Mouse (Mus musculus) megakaryocyte-erythroid progenitor cell, adult 5-6 weeks (primary cell): ENCODE measurements around the gene Treml1. TPM values are rescaled to one million over a fixed set of nuclear protein-coding genes. Genes with fewer than 3 reads are reported as not detected.
"Not testable (repeated sequence)": the region's sequence is repeated elsewhere in the genome, so short reads cannot be mapped to it uniquely, and the experiment has no call there.

ENCODE experiments used
- ATAC-seq: replicated peaks from 2 replicates; pipeline ENCODE4 v1.8.0; 2016; ENCODE audit warnings: mild to moderate bottlenecking, inconsistent platforms; ENCODE audit not compliant: severe bottlenecking, poor library complexity, low FRiP score, low TSS enrichment
- total RNA-seq, 2 experiments: library from RNA; stranded (forward) in 1 of 2; stranded (reverse) in 1 of 2; fragments of 200-1000, 215-1000 nt in 1 of 2; fragments of >200 nt in 1 of 2; fragmentation: Nextera tagmentation in 1 of 2; gene quantifications; 2 replicates each; pipeline ENCODE4 v1.2.3; 2014 to 2017

Gene Treml1
- total RNA-seq (2014; fragmentation: Nextera tagmentation) (1.0 and 1.7 TPM in 2 replicates), total RNA-seq (2017) (5.2 and 12.9 TPM in 2 replicates)

DNA sequence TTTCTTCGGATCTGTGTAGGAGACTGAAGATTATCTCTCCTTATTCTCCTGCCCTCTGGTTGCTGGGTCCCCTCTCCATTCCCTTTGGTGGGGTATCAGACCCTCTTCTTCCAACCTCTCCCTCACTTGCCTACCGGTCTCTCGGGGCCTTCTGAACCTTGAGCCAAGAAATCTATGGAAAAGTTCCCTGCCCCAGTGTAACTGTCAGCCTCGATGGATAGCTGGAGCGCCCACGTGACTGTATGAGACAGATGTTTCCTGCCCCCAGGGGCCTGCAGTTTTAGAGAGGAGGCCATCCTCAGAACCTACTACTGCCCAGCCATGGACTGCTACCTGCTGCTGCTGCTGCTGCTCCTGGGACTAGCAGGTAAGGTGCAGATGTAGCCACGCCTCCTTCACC lies at the start of gene Treml1:
Gene Treml1, plus strand, starts transcription at position 301 of the 400 bp plus-strand sequence.
- no peak for ATAC-seq

DNA sequence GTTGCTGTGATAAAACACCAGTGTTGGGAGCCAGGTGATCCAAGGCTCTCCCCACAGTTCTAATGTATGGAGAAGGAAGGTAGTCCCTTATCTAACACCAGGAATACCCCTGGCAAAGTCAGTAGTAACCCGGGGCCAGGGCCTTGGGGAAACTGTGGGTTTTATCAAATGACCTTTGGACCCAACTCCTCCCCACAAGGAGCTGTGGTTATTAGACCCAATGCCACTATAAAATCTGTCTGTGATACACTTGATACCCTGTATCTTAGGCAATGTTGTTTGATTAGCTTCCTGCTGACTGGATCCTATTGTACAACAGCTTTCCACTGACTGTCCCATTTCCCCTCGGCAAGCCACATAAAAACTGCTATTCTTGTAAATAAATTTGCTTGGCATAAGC lies 47.6 kb upstream of the Treml1 start:
- ATAC-seq: no peak

DNA sequence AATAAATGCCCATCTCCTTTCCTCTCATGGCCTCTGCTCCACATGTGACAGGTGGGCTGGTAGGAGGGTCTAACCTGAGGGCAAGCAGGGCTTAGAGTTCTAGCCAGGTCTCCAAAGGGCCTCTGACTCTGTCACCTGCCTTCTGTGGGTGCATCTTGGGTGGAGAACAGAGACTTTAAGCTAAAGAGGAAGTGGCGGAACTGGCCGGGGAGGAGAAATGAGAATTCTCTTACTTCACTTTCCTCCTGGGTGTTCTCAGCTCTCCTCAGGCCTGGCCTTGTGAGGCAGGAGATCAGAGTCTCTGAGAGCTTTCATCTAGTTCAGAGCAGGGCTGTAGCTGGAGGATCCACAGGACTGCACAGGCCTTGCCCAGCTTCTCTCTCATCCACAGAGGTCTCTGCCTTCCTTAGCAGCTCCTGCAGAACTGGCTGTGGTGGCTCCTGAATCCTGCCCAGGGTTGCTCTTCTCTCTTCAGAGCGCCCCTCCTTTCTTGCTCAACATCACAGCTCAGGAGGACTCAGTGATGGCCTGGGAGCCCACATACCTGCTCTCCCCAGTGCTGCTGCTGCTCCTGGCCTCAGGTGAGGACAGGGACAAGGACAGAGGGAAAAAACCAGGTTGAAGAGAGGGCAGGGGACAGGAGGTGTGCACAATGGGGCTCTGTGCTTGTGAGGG lies 43.7 kb upstream of the Treml1 start, which contains the start of gene B430306N03Rik:
Gene B430306N03Rik, plus strand, starts transcription at position 237 of the 675 bp plus-strand sequence.
- ATAC-seq: not testable (repeated sequence)

DNA sequence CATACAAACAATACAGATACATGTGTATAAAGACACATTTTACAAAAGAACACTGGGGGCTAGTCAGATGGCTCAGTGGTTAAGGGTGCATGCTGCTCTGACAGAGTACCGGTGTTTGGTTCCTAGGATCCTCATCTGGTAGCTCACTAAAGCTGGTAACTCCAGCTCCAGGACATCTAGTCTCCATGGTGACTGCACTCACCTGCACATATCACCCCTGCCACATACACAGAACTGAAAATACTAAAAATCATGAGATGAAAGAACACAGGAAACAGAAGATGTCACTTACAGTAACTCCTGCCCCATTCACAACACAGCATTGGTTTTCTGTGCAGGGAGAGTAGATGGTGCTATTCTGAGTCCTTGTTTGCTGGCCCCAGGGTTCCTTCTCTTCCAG lies 41.0 kb upstream of the Treml1 start:
- no peak for ATAC-seq

DNA sequence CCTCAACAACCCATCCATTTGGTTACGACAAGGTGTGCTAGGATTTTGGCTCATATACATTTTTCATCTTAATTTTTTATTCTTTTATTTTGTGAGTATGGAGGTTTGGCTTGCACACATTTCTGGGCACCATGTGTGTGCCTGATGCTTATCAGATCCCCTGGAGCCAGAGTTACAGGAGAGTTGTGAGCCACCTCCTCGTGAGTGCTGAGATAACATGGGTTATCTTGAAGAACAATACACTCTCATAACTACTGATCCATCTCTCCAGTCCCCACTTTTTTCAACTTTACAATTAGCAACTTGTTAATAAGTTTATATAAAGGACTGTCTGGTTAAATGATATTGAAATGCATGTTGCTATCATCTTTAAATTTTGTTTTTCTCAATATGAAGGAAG lies 38.4 kb upstream of the Treml1 start:
- 0 out of 2 replicates have a peak, but pooled peaks have one; percentile 39 for ATAC-seq

DNA sequence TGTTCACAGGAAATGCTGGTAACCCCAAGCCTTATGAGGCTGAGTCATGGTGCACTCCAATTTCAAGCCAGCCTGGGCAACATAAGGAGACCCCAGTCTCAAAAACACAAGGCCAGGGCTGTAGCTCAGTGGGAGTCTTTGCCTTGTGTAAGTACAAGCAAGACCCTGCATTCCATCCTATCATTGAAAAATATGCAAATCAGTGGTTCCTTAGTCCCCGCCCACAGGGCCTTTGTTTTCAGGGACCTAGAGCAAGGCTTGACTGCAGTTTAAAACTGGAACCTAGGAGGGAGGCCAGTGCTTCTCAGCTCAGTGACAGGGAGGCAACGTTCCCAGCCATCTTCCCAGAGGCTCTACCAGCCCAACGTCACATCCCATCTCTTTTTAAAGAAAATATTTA lies 36.5 kb upstream of the Treml1 start:
- ATAC-seq: peak; percentile 54

DNA sequence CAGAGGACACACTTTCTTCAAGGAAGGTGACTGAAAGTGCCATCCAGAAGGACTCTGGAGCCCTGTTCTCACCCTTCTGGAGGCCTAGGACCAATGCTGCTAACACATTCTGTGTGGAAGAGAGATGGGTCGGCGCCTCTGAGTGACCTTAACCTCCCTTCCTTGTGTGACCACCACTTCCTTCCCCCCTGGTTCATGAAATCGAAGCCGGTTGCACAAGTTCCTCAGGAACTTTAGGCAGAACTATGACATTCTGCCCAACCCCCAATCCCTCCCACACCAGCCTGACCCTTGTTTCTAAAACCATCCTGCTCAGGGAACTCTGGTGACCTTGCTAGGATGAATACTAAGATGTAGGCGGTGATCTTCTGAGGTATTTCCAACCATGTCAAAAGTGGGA lies 35.5 kb upstream of the Treml1 start:
- no peak for ATAC-seq

DNA sequence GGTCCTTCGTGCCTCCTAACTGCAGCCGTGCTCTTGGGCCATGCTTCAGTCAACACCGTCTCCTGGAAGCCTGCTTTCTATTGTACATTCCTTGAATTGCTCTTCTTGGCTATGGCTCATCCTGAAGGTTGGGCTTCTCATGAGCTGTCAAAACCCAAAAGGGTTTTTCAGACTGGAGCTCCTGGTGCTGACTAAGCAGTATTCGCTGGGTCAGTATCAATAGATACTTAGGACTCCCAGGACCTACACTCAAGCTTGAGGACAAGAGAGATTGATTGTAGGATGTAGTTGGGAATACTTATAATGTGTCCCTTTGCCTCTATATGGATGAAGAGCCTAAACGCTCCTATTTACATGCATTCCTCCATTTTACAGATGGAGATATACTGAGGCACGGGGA lies 34.6 kb upstream of the Treml1 start:
- ATAC-seq: no peak

DNA sequence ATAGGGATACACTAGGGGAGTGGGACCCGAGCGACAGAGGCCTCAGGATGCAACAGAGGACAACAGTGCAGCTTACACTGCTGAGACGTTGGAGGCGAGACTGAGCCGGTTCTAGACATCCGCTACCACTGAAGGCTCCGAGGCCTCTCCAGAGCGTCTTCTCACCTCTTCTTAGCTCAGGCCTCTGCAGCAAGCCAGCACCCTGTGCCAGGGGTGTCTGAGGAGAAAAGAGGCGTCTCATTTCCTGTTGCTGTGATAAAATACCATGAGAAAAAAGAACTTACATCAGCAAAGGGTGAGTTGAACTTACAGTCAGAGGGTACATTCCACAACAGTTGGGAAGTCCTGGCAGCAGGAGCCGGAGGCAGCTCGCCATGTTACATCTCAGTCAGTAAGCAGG lies 34.1 kb upstream of the Treml1 start:
- ATAC-seq: no peak

DNA sequence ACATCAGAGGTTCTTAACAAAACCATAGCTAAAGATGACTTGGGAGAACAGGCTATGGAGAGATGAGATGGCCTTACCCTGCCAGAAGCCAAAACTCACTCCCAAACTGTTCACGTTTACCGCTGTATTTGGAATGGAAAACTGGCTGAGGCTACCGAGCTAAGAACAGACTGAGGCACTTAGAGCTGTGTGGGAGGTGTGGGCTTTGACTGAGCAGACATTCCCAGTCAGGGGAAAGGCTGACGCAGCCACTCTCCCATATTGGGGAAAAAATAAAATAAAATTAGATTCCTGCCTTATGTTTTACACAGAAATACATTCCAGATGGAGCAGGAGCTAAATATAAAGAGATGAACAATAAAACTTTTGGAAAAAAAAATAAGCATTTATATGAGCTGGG lies 33.1 kb upstream of the Treml1 start:
- no peak for ATAC-seq

DNA sequence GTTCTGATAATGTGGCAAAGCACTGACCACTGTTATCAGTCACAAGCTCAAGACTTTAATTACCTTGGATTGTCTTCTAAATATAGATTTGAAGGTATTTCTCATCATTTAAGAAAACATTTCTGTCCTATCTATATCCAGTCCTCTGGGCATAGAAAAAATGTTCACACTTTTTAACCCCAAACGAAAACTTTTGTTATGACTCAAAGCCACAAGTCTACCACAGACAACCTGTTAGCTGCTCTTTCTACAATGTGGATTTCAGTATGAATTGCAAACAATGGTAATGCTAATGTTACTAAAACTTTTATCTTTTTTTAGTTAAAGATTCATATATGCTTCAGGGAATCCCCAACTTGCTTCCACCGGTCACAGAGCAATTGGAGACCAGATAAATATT lies 27.2 kb upstream of the Treml1 start:
- no peak for ATAC-seq

DNA sequence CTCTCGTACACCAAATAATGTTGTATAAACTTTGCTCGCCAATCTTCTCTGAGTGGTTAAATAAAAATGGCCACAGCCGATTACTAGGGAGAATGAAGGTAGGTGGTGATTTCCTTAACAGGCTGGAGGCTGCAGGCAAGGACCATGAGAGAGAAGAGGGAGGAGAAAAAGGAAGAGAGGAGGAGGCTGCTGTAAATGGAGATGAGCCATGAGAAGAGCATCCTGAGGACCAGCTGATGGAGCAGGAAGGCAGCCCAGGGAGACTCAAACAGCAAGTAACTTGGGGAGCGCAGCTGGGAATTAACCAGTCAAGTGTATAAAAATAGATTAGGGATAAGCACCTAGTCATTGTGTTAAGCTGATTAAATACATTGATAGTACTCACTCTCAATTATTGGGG lies 25.5 kb upstream of the Treml1 start:
- ATAC-seq: no peak

DNA sequence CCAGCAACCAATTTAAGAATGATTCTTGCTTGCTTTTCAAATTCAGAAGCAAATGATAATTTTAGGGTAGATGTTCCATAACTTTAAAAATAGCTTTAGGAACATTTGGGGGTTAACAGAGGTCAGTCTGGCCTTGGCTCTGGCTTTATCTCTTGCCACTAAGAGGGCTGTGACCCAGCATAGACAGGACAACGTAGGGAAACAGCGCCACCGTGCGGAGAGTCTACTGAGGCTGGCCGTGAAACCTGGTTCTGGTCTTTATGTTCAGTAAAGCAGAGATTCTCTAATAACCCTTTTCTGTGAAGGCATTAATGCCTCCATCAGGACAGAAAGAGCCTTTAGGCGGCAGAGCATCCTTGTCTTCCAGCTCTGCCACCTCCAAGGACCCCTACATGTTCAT lies 22.9 kb upstream of the Treml1 start:
- ATAC-seq: peak; percentile 89

DNA sequence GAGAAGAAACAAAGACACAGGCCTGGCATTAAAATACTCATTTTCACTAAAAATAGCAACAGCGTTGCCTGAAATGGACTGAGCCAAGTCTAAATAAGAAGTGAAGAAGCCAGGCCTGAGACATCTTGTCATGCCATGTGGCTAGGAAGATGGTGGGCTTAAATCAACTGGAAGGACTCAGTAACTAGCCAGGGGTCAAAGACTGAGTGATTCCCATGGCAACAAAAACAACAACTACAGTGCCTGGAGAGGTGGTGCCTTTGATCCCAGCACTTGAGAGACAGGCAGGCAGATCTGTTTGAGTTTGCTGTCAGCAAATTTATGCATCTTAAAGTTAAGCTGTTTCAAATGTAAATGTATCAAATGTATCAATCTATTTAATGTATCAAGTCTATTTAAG lies 19.4 kb upstream of the Treml1 start:
- ATAC-seq: no peak

DNA sequence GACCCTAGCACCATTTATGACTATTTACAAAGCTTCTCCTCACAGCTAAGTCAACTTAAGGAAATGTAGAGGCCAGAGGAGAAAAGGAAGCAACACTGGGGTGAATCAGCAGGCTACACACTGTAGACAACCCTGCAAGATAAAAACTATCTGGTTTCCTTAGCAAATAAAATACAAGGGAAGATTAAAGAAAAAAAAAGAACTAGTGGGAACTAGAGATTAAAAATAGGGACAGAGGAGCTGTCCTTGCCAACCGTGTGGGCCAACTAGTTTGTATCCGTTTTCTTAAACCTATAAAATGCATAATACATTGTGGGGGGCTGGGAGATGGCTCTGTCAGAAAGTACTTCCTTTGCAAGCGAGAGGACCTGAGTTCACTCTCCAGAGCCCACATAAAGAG lies 17.8 kb upstream of the Treml1 start:
- ATAC-seq: peak; percentile 54

DNA sequence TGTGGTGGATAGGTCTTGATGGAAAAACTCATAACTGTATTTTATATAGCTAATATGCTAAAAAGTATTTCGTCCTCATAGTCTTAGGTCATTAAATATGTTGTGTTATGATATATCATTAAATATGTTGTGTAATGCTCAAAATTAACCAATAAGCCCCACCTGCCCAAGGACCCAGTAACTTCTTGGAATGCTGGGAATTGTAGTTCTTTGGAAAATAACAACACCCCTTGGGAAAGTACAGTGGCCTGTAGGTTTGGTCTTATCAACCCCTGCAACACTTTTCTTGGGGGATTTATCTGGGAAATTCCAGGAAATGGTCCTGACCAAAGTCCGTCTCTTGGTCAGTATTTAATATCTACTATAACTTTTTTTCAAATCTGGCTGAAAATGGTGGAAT lies 16.7 kb upstream of the Treml1 start:
- ATAC-seq: no peak

DNA sequence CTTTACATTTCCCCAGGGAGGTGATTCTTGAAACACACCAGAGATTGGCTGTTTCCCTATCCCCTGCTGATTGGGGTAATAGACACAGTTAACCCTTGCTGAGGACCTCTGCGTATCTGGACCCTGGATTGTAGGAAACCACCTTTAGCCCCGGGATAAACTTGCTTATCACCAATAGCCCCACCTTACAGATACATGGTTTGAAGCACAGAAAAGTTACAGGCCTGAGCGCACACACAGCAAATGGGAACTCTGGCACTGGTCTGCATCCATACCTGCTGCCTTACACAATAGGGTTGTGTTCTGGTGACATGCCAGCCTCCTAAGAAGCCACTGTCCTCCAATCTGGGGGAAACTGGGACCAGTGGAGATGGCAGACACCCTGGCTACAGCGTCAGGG lies 13.9 kb upstream of the Treml1 start:
- ATAC-seq: no peak

DNA sequence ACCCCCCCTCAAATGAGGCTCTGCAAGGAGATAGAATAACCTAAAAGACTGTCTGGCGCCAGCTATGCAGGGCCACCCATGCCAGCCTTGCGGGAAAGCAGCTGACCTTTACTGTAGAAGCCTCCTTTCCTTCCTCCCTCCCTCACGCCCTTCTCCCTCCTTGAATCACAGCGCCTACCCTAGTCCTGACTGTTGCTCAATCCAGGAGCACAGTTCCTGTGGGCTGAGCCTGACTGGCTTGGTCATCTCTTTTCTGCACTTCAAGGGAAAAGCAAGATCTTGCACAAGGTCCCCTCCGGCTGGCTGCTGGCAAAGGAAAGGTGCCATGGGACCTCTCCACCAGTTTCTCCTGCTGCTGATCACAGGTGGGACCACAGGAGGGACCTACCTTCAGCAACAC lies 13.5 kb upstream of the Treml1 start, which contains the start of gene Trem2:
Gene Trem2, plus strand, starts transcription at position 171 of the 400 bp plus-strand sequence.
- ATAC-seq: no peak; the same call in 1 of the 2 replicates

DNA sequence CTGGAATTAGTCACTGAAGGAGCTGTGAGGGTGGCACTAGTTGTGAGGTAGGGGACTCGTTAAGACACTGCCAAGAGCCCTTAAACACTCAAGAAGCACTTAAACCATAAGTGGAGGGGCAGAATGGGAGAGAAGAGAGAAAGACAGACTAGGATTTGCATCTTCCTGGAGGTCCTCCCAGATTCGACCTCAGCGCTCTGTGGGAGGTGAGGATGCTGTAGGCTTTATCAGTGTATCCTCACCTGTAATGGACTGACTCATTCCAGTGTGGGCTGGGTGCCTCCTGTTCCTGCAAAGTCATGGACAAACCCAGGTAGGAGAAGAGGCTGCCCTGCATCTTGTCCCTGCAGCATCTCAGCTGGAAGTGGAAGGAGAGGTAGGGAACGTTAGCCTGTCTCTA lies 12.9 kb upstream of the Treml1 start:
- ATAC-seq: no peak

DNA sequence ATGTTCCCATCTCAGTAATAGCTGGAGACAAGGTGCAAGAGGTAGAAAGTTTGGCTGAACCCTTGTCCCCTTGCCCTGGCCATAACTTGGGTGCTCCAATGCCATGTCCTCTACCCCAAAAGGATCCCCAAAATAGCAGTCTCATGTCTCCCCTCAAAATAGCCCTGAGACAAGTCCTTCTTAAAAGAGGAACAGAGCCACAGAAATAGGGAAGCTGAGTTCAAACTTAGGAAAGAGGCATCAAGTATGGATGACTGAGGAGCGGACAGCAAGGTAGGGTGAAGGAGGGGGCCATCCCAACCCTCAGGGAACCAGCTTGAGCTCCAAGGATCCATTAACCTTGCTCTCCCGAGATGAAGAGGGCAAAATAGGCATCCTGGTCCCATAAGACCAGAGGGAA lies 12.4 kb upstream of the Treml1 start:
- no peak for ATAC-seq

DNA sequence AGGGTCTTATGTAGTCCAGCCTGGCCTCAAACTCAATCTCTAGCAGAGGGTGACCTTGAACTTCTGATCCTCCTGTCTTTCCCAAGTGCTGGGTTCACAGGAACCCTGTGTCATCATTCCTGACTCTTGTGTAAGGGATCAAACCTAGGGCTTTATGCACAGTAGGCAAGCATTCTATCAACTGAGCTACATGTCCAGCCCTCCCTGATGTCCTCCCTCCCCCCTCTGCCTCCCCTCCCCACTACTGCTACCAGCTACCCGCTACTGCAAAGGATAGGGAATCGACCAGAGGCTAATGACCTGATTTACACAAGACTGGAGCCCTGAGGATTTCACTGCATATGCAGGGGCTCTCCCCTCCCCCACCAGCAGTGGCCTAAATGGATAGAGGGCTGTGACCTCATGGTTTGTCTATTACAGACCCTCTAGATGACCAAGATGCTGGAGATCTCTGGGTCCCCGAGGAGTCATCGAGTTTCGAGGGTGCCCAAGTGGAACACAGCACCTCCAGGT lies 9.0 kb upstream of the Treml1 start:
- ATAC-seq: no peak
